Mouse (Mus musculus) neural tube, embryonic 12.5 days (tissue): ENCODE data around the gene Cnot4. TPM values are rescaled to one million over a fixed set of nuclear protein-coding genes. Genes with fewer than 3 reads are reported as not detected.
A peak's percentile ranks its signal among the peaks of the same experiment; 100 is the strongest.

Source experiments
- ATAC-seq: fragments of 200-750 bp; cut with Nextera tagmentation; 2 replicates; pipeline ENCODE4 v1.8.0; 2017; ENCODE audit warnings: low read depth, mild to moderate bottlenecking, moderate TSS enrichment, moderate library complexity; ENCODE audit not compliant: low FRiP score
- H3K27ac ChIP-seq: fragments of 300-500 bp; sonication (generic); 2 replicates; pipeline ENCODE4 v1.5.1; 2016
- H3K27me3 ChIP-seq: fragments of 300-500 bp; sonication (generic); replicated peaks from 2 replicates; pipeline ENCODE4 v1.6.1; 2016; ENCODE audit warnings: mild to moderate bottlenecking
- H3K36me3 ChIP-seq: fragments of 300-500 bp; sonication (generic); 2 replicates; pipeline ENCODE4 v1.6.1; 2016; ENCODE audit warnings: mild to moderate bottlenecking
- H3K4me1 ChIP-seq: fragments of 300-500 bp; sonication (generic); 2 replicates; pipeline ENCODE4 v1.6.1; 2016
- H3K4me2 ChIP-seq: fragments of 300-500 bp; sonication (generic); replicated peaks from 2 replicates; pipeline ENCODE4 v1.6.1; 2016; ENCODE audit warnings: mild to moderate bottlenecking
- H3K4me3 ChIP-seq: fragments of 300-500 bp; sonication (generic); 2 replicates; pipeline ENCODE4 v1.5.1; 2016
- H3K9ac ChIP-seq: fragments of 300-500 bp; sonication (generic); 2 replicates; pipeline ENCODE4 v1.6.1; 2016; ENCODE audit warnings: mild to moderate bottlenecking
- H3K9me3 ChIP-seq: fragments of 300-500 bp; sonication (generic); 2 replicates; pipeline ENCODE4 v1.6.1; 2016; ENCODE audit warnings: mild to moderate bottlenecking
- WGBS: fragments of 180-500 bp; shearing (Covaris S2); methylation state at CpG from one replicate; pipeline ENCODE4 v1.1.7; 2016; 5-methylcytosine and 5-hydroxymethylcytosine counted together
- polyA plus RNA-seq: library from polyadenylated mRNA; unstranded; fragments of >200 nt; fragmentation: Nextera tagmentation; extraction: Ambion mirVana; gene quantifications from 2 replicates; pipeline ENCODE4 v1.2.1, GENCODE M21; 2016

Gene Cnot4
- polyA plus RNA-seq, 1 experiment from 2014 or later = 33.1 TPM

DNA sequence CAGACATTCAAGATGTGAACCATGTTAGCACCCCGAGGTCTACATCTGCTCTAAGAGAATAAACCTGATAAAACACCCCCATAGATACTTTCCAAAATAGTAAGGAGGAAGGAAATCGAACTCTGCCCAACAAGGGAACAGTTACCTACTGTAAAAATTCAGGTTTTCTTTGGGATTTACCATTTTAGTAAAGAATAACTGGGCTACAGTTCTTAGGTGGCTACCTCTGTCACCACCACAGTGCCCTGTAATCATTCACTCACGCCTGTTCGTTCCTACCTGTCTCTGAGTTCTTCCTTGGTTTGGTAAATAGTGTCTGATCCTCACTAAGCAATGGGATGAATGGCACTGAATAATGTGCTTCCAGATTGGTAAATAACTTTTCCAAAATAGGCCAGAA is 102.7 kb downstream of the Cnot4 start:
- H3K27ac ChIP-seq = no peak overlapping the region
- H3K36me3 ChIP-seq = no peaks in the 10 kb centered on the region
- no peak for ATAC-seq
- 95% methylated on average over 4 of the region's 4 CpGs for WGBS
- no peak overlapping the region for H3K9ac ChIP-seq
- H3K4me2 ChIP-seq = no peak overlapping the region
- no peaks in the 10 kb centered on the region for H3K9me3 ChIP-seq
- no peak overlapping the region for H3K4me3 ChIP-seq
- H3K27me3 ChIP-seq = no peaks in the 10 kb centered on the region
- H3K4me1 ChIP-seq = no peaks in the 10 kb centered on the region

DNA sequence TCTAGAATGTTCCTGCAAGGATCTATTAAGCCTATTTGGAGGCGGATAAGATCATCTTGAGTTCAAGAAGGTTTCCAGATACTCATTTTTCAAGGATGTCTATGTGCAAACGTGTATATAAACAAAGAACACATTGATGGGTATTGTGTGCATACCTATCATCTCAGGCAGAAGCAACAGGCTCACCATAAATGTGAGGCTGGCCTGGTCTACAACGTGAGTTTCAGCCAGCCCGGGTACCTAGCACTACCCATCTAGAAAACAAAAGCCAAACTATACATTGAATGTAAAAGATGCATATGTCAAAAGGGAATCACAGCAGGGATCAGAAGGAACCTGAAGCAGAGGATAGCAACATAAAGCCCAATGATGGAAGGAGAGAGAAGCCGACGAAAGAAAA is 103.3 kb downstream of the Cnot4 start:
- no peaks in the 10 kb centered on the region for H3K4me1 ChIP-seq
- H3K9me3 ChIP-seq = no peaks in the 10 kb centered on the region
- H3K36me3 ChIP-seq = no peaks in the 10 kb centered on the region
- H3K4me3 ChIP-seq = no peak overlapping the region
- H3K9ac ChIP-seq = no peak overlapping the region
- no peak for ATAC-seq
- H3K27ac ChIP-seq = no peak overlapping the region
- WGBS = 80% methylated on average over 6 of the region's 6 CpGs
- no peaks in the 10 kb centered on the region for H3K27me3 ChIP-seq
- H3K4me2 ChIP-seq = no peak overlapping the region

DNA sequence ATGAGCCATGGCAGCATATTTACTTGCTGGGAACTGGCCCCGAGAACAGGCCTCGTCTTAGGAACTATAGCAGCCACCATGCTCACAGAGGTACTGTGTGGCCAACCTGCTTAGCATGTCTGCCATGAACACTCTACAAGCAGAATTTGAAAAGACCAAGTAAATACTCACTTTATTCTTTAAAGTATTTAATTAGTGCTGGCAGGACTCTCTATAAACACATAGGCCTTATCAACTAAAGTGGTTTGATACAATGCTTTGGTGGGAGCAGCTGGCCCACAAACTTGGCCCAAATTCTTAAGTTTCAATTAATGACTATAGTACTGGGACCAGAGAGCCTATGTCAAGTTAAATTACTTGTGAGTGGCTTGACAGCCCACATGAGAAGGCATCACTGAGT is 105.5 kb downstream of the Cnot4 start:
- H3K36me3 ChIP-seq = peaks cover 2% of the 10 kb centered on the region; the same call in 1 of the 2 replicates
- H3K4me2 ChIP-seq = no peak overlapping the region
- 95% methylated on average over 2 of the region's 2 CpGs for WGBS
- H3K4me3 ChIP-seq = no peak overlapping the region
- H3K9me3 ChIP-seq = no peaks in the 10 kb centered on the region
- no peak for ATAC-seq
- no peaks in the 10 kb centered on the region for H3K27me3 ChIP-seq
- H3K27ac ChIP-seq = no peak overlapping the region
- H3K9ac ChIP-seq = no peak overlapping the region
- no peaks in the 10 kb centered on the region for H3K4me1 ChIP-seq

DNA sequence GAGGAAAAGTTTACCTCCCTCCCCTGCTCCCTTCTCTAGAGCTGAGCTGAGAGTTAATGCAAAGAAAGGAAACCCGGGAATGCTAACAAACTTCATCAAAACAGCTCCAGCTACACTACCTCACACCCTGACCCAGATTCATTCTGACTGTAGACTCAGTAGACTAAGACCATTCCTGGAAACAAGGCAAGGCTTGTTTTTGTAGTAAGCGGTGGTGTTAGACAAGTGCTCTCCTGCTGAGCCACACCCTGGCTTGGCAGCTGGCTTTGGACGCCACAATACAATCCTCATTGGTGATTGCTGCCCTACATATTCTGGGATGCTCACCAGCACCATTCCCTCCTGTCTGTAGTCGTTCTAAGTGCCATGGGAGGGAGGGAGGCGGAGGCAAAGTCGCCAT is 106.3 kb downstream of the Cnot4 start:
- ATAC-seq = no peak
- Histone ChIP-seq H3K9me3 (no peaks in the 10 kb centered on the region), H3K4me2 (no peak overlapping the region), H3K27me3 (no peaks in the 10 kb centered on the region), H3K4me1 (no peaks in the 10 kb centered on the region), H3K36me3 (peaks cover 6% of the 10 kb centered on the region; the same call in 1 of the 2 replicates), H3K9ac (no peak overlapping the region), H3K4me3 (no peak overlapping the region), H3K27ac (no peak overlapping the region)
- WGBS = 75% methylated on average over 6 of the region's 6 CpGs

DNA sequence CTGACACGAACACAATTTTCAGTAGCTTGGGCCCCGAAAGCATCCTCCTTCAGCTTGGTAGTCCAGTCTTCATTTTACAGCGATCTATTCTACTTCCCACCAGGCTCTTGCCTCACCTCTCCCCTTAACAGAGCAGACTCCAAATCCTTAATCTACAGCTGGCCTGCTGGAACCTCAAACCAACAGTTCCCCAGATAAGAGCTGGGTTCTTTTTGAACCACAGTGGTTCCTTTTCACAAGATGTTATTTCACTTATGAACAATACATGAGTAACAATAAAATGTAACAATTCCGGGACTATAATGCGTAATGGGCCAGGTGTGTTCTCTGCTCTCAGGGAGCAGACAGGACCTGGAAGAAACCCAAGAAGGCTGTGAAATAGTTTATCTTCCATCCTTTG is 116.9 kb downstream of the Cnot4 start:
- H3K27ac ChIP-seq = no peak overlapping the region
- no peak for ATAC-seq
- no peaks in the 10 kb centered on the region for H3K9me3 ChIP-seq
- no peaks in the 10 kb centered on the region for H3K27me3 ChIP-seq
- 90% methylated on average over 5 of the region's 5 CpGs for WGBS
- no peak overlapping the region for H3K4me2 ChIP-seq
- H3K9ac ChIP-seq = no peak overlapping the region
- peaks cover 3% of the 10 kb centered on the region for H3K36me3 ChIP-seq
- H3K4me1 ChIP-seq = no peaks in the 10 kb centered on the region
- no peak overlapping the region for H3K4me3 ChIP-seq

DNA sequence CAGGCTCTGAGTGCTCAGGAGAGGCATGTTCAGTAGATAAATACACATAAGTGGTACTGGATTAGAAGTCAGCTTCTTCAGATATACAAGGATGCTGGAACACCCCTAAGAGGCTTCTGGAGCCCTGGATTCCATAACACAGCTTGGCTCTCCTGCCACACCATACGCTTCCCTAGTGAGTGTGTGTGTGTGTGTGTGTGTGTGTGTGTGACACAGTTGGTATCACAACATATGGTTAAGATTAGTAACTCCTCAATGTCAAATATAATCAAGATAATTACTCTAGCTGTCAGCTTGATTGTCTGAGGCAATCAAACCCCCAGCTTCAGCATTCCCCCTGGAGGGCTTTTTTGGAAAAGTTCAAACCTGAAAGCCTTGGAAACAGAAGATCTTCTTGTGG is 121.6 kb downstream of the Cnot4 start:
- Histone ChIP-seq H3K27me3 (no peaks in the 10 kb centered on the region), H3K4me3 (no peak overlapping the region), H3K9ac (no peak overlapping the region), H3K9me3 (no peaks in the 10 kb centered on the region), H3K27ac (no peak overlapping the region), H3K4me2 (no peak overlapping the region), H3K4me1 (no peaks in the 10 kb centered on the region), H3K36me3 (no peaks in the 10 kb centered on the region; the same call in 1 of the 2 replicates)
- ATAC-seq = no peak
- WGBS = 91% methylated on average over 1 of the region's 1 CpGs

DNA sequence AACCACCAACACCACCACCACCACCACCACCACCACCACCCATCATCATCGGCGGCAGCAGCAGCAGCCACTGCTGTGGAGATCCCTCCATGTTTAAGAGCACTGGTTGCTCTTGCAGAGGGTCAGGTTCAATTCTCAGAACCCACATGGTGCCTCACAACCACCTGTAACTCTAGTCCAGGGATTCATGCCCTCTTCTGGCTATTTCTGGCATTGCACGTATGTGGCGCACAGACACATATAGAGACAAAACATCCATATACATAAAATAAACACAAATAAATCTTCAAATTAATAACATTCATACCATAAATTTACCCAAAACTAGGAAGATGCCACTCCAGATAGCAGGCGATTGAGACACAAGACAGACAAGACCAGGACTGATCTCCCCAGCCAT is 122.8 kb downstream of the Cnot4 start:
- 94% methylated on average over 5 of the region's 5 CpGs for WGBS
- H3K27me3 ChIP-seq = no peaks in the 10 kb centered on the region
- H3K4me3 ChIP-seq = no peak overlapping the region
- H3K9me3 ChIP-seq = no peaks in the 10 kb centered on the region
- no peak overlapping the region for H3K9ac ChIP-seq
- ATAC-seq = no peak
- no peaks in the 10 kb centered on the region for H3K36me3 ChIP-seq
- no peaks in the 10 kb centered on the region for H3K4me1 ChIP-seq
- H3K27ac ChIP-seq = no peak overlapping the region
- H3K4me2 ChIP-seq = no peak overlapping the region

DNA sequence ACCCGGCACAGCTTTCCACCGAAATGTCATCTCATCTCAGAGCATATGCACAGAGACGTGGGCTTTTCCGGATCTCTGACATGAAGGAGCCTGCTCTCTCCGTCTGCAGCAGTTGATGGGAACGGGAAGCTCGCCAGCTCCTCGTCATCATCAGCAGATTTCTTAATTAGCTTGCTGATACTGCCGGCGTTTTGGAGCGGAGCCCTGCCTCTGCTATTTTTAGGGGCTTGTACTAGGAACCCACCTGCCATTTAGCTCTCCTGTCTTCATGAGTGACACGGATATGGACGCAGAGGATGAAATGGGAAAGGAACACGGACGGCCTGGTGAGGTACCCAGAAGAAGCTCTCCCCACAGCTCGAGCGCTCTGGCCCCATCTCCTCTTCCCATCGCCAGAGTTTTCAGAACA is 131.3 kb downstream of the Cnot4 start:
- Histone ChIP-seq H3K9ac (no peak overlapping the region), H3K36me3 (no peaks in the 10 kb centered on the region), H3K9me3 (no peaks in the 10 kb centered on the region), H3K4me1 (0 out of 2 replicates have a peak, but pooled peaks cover 4% of the 10 kb centered on the region), H3K27me3 (no peaks in the 10 kb centered on the region), H3K4me2 (no peak overlapping the region), H3K27ac (no peak overlapping the region), H3K4me3 (no peak overlapping the region)
- no peak for ATAC-seq
- WGBS = 90% methylated on average over 18 of the region's 18 CpGs

DNA sequence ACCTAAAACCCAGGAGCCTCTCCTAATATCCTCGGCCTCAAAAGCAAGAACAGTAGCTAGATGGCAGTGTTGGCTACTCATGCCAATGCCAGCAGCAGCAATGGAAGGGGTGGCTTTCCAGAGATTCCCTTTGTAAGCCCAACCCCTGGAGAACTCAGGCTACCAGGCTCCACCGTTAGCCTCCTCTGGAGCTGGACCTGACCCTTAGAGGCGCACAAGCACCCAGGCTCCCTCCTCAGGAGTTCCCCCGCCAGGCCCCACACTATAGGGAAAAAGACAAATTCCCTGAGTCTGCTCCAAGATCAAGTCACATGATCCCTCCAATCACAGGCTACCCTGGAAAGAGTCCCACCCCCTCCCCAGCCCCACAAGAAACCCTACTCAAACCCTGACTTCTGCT is 134.4 kb downstream of the Cnot4 start:
- Histone ChIP-seq H3K27ac (no peak overlapping the region), H3K4me2 (peak overlapping the region; percentile 8), H3K9ac (no peak overlapping the region), H3K4me1 (peaks cover 8% of the 10 kb centered on the region; the same call in 1 of the 2 replicates), H3K4me3 (no peak overlapping the region), H3K9me3 (no peaks in the 10 kb centered on the region), H3K36me3 (no peaks in the 10 kb centered on the region), H3K27me3 (no peaks in the 10 kb centered on the region)
- WGBS = 15% methylated on average over 4 of the region's 4 CpGs
- ATAC-seq = peak; percentile 15; the same call in 1 of the 2 replicates

DNA sequence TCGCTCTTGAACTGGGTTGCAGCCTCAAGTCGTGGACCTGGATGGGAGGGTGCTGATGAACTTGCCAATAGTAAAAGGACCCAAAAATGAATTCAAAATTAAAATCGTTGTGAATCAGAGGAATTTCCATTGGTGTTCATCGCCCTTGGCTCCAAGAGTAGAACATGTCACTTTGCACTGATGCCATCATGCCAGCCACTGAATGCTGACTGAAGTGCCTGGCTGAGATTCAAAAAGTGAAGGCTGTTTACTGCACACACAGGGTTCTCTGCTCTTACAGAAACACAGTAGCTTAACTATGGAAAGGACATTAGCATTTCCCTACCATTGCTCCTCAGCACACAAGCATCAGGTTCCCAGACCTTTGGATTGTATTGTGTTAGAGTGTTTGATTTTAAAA is 137.0 kb downstream of the Cnot4 start:
- H3K27me3 ChIP-seq = no peaks in the 10 kb centered on the region
- no peak overlapping the region for H3K4me3 ChIP-seq
- no peak for ATAC-seq
- peaks cover 8% of the 10 kb centered on the region; the same call in 1 of the 2 replicates for H3K4me1 ChIP-seq
- H3K4me2 ChIP-seq = no peak overlapping the region
- H3K36me3 ChIP-seq = no peaks in the 10 kb centered on the region
- WGBS = 83% methylated on average over 4 of the region's 4 CpGs
- H3K9me3 ChIP-seq = no peaks in the 10 kb centered on the region
- H3K27ac ChIP-seq = no peak overlapping the region
- H3K9ac ChIP-seq = no peak overlapping the region

DNA sequence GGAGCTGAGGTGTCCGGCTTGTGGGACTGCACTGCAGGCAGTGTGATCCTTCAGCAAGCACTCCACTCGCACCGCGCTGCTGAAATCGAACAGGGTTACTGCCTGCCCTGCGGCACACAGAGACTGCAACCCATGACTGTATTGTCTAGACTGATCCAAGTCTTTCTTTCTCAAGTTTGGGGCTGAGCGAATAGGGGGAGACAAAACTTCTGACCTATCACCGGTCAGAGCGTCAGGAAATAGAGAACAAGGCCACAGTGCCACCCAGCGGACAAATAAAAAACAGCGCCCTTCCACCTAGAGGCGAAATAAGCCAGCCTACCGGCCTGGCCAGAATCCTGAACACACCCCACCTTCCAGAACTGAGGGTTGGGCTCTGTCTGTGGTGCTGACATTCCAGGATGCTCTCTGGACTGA is 138.3 kb downstream of the Cnot4 start:
- Histone ChIP-seq H3K9ac (no peak overlapping the region), H3K4me1 (peaks cover 8% of the 10 kb centered on the region; the same call in 1 of the 2 replicates), H3K9me3 (no peaks in the 10 kb centered on the region), H3K36me3 (no peaks in the 10 kb centered on the region), H3K4me2 (peak overlapping the region; percentile 53), H3K27ac (no peak overlapping the region), H3K4me3 (no peak overlapping the region), H3K27me3 (no peaks in the 10 kb centered on the region)
- WGBS = 8% methylated on average over 13 of the region's 13 CpGs
- ATAC-seq = peak; percentile 83

DNA sequence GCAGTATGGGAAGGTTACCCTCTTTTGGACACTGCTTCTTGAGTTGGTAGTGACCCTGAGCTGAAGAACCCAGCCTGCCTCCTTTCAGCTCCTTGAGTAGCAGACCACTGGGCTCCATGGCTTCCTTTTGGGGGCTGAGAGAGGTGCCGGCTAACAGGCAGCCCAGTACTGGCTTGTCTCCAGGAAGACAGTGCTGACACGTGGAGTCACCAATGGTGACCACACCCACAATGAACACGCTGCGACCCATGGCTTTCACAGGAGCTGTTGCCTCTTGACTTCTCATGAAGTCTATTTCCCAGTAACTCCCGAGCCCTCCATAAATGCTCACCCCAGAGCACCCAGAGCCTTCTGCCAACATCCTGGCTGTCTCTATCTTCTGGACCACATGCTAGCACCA is 138.8 kb downstream of the Cnot4 start:
- Histone ChIP-seq H3K4me3 (no peak overlapping the region), H3K27ac (no peak overlapping the region), H3K9me3 (no peaks in the 10 kb centered on the region), H3K27me3 (no peaks in the 10 kb centered on the region), H3K36me3 (no peaks in the 10 kb centered on the region), H3K9ac (no peak overlapping the region), H3K4me1 (peaks cover 8% of the 10 kb centered on the region; the same call in 1 of the 2 replicates), H3K4me2 (peak overlapping the region; percentile 53)
- 85% methylated on average over 5 of the region's 5 CpGs for WGBS
- 0 out of 2 replicates have a peak, but pooled peaks have one; percentile 14 for ATAC-seq

DNA sequence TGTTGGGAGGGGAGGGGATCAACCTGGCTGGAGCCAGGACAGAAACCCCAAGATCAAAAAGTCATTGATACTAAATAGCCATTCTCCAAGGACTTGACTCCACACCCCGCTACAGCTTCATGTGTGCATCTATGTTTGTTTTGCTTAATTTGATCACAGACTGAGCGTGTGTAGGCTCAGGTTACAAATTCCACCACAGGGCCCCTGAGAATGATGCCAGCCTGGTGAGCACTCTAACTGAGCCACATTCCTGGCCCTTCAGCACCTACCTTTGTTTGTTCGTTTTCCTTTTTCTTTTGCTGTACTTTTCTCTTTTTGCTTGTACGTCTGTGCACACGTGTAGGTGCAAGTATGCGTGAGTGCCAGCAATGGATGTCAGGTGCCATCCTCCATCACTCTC is 144.3 kb downstream of the Cnot4 start:
- Histone ChIP-seq H3K36me3 (no peaks in the 10 kb centered on the region), H3K9ac (no peak overlapping the region), H3K27ac (no peak overlapping the region), H3K27me3 (no peaks in the 10 kb centered on the region), H3K9me3 (no peaks in the 10 kb centered on the region), H3K4me2 (no peak overlapping the region), H3K4me1 (peaks cover 12% of the 10 kb centered on the region), H3K4me3 (no peak overlapping the region)
- 77% methylated on average over 6 of the region's 6 CpGs for WGBS
- ATAC-seq = no peak
